In the genomic region with DNA sequence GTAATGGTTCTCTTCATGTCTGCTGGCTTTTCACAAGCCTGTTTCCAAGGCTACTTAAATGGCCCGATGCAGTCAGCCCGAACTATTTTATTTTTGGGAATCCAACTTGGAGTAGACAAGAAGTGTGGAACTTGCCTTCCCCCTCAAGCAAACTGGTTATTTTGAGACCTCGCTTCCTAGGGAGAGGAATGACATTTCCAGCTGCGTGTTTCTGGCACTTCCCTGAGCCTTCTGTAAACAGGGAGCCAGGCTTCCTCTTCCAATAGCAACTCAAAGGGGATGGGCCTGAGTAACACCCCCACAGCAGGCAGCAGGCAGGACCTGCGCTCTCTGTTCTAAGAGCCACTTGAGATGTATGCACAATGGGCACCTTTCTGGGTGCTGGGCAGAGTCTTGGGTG, we compare ENCODE assay signal across 10 mouse cellular contexts. TPM values are rescaled to one million over a fixed set of nuclear protein-coding genes. Genes with fewer than 3 reads are reported as not detected.
A peak's percentile ranks its signal among the peaks of the same experiment; 100 is the strongest.
DNase-seq lines count a peak whose midpoint lies in the region; ATAC-seq lines count a peak whose summit lies in the region.
"Had no signal": no experiment of that assay in that cellular context is flagged by ENCODE, and none has a peak within 500 bp of the region (broad histone marks: within the 10 kb centered on the region; RNA-seq: fewer than 3 reads in every experiment).

No protein-coding gene starts in this region.

- intact Hi-C loops in left cerebral cortex, postnatal 36 days (cut with DNase I): no loop called here

- H3K4me3 ChIP-seq in kidney, embryonic 14.5 days (ENCODE audit: low read length): no peak overlapping the region
- no peak overlapping the region for H3K4me3 ChIP-seq in heart, embryonic 15.5 days

- no peaks in the 10 kb centered on the region for H3K4me1 ChIP-seq in kidney, embryonic 14.5 days (ENCODE audit: control insufficient read depth, insufficient read depth, low read length)
- peaks cover 20% of the 10 kb centered on the region for H3K4me1 ChIP-seq in heart, embryonic 15.5 days (replicated peaks)

- H3K36me3 ChIP-seq in kidney, embryonic 14.5 days (ENCODE audit: control insufficient read depth, insufficient read depth, low read length): peaks cover 6% of the 10 kb centered on the region; the same call in 1 of the 2 replicates
- H3K36me3 ChIP-seq in heart, embryonic 15.5 days: no peaks in the 10 kb centered on the region

- 45% methylated on average over 5 of the region's 5 CpGs for WGBS in kidney, embryonic 14.5 days
- WGBS in heart, embryonic 15.5 days: 14% methylated on average over 5 of the region's 5 CpGs

- peak; percentile 52 for DNase-seq in kidney, adult 9 months
- peak; percentile 61 to 65 for DNase-seq in left cerebral cortex, postnatal 36 days (ENCODE audit: low spot score in 2 of 2)
- DNase-seq in right cerebral cortex, postnatal 4 days: peak; percentile 29
- DNase-seq in cerebellum, adult 8-10 months: no peak
- DNase-seq in B cell, adult 2 months: no peak

- no peak overlapping the region for H3K4me2 ChIP-seq in kidney, embryonic 14.5 days (replicated peaks; ENCODE audit: low read depth, low read length)
- H3K4me2 ChIP-seq in heart, embryonic 15.5 days: no peak overlapping the region

- no peaks in the 10 kb centered on the region for H3K9me3 ChIP-seq in kidney, embryonic 14.5 days (ENCODE audit: control insufficient read depth, low read length)
- H3K9me3 ChIP-seq in heart, embryonic 15.5 days (replicated peaks): no peaks in the 10 kb centered on the region

- H3K27me3 ChIP-seq in kidney, embryonic 14.5 days (ENCODE audit: control insufficient read depth, insufficient read depth, low read length): no peaks in the 10 kb centered on the region
- no peaks in the 10 kb centered on the region for H3K27me3 ChIP-seq in heart, embryonic 15.5 days

- no peak for ATAC-seq in kidney, embryonic 14.5 days (ENCODE audit: low FRiP score, low TSS enrichment)
- peak; percentile 71; the same call in 1 of the 2 replicates for ATAC-seq in heart, embryonic 15.5 days (replicated peaks; ENCODE audit: insufficient number of reproducible peaks, insufficient read depth, low FRiP score, low read depth)
- ATAC-seq in megakaryocyte, adult 5-6 weeks (ENCODE audit: poor library complexity, severe bottlenecking): no peak

- no peak overlapping the region for H3K27ac ChIP-seq in kidney, embryonic 14.5 days (ENCODE audit: low read depth, low read length)
- peak overlapping the region; percentile 57 for H3K27ac ChIP-seq in heart, embryonic 15.5 days

- no peak overlapping the region for H3K9ac ChIP-seq in kidney, embryonic 14.5 days (ENCODE audit: low read depth, low read length)
- H3K9ac ChIP-seq in heart, embryonic 15.5 days: no peak overlapping the region

RNA-seq across cellular contexts. Expression of a gene that starts 15.3 kb away (rescaled TPM):
- polyA plus RNA-seq in kidney, embryonic 14.5 days (2014; fragmentation: Nextera tagmentation; extraction: Ambion mirVana): 20.7 and 23.3 TPM in 2 replicates
- polyA plus RNA-seq in heart, embryonic 15.5 days (2015; fragmentation: Nextera tagmentation; extraction: Ambion mirVana): 12.7 and 17.0 TPM in 2 replicates
- 1 to 10 TPM; 8.1 to 9.2 TPM for total RNA-seq in left cerebral cortex, postnatal 36 days (2021)
- total RNA-seq in megakaryocyte, adult 5-6 weeks (2015): 34.6 and 37.5 TPM in 2 replicates
- 45.7 and 54.6 TPM in 2 replicates for total RNA-seq in megakaryocyte, adult 5-6 weeks (2017)

RNA-seq across cellular contexts. Expression of a gene that starts 43.2 kb away (rescaled TPM):
- polyA plus RNA-seq in kidney, embryonic 14.5 days (2014; fragmentation: Nextera tagmentation; extraction: Ambion mirVana): 0.31 and 0.50 TPM in 2 replicates
- polyA plus RNA-seq in heart, embryonic 15.5 days (2015; fragmentation: Nextera tagmentation; extraction: Ambion mirVana): 0.18 and 0.56 TPM in 2 replicates
- 1 to 10 TPM; 3.4 to 6.4 TPM for total RNA-seq in left cerebral cortex, postnatal 36 days (2021)
- not detected in 2 replicates for total RNA-seq in megakaryocyte, adult 5-6 weeks (2015)
- not detected in 2 replicates for total RNA-seq in megakaryocyte, adult 5-6 weeks (2017)
- total RNA-seq: common myeloid progenitor, adult 5-6 weeks; MEL had no signal

Comparison
In these comparisons a context has a peak if more than half of its experiments do, and no peak if none do; other contexts are left out.
1. DNase-seq: peak in kidney, adult 9 months (single experiment), left cerebral cortex, postnatal 36 days (2 of 2) and right cerebral cortex, postnatal 4 days (single experiment); none in cerebellum, adult 8-10 months (single experiment) and B cell, adult 2 months (0 of 2).
2. RNA of a gene that starts 43.2 kb away (total RNA-seq): 3.4 to 6.4 TPM in left cerebral cortex, postnatal 36 days; not detected in megakaryocyte, adult 5-6 weeks; every median in the first group is over 4 times any median in the second.